Mouse (Mus musculus) heart, postnatal 14 days (tissue): ENCODE results near the gene Elovl3. TPM values are rescaled to one million over a fixed set of nuclear protein-coding genes. Genes with fewer than 3 reads are reported as not detected.
"Not testable (repeated sequence)": the region's sequence is repeated elsewhere in the genome, so short reads cannot be mapped to it uniquely, and the experiment has no call there.

Experiments
- DNase-seq, 2 experiments: peaks; one replicate each; pipeline ENCODE4 v3.0.0; 2021 to 2022
- intact Hi-C: fragments of 180-260 bp; cut with DNase I; formaldehyde crosslinking; loops from one replicate; pipeline ENCODE4 v1.15.1; 2025
- long read RNA-seq, 2 experiments: library from polyadenylated mRNA; stranded (forward); transcript quantifications; one replicate each; pipeline ENCODE4 v2.0.0; 2021
- total RNA-seq, 2 experiments: library from RNA; stranded (reverse); gene quantifications; 2 replicates each; pipeline ENCODE4 v1.2.3; 2021

The Elovl3 gene
- under 1 TPM in 1 of 2 experiments, not detected in 1; 0.67 TPM for total RNA-seq
- long read RNA-seq, experiment 1, result 0 reads
- long read RNA-seq, experiment 2, result 0 reads

GRCm38 (mm10) chr19:46131694-46132525 lies at the start of gene Elovl3:
Gene Elovl3, plus strand, starts transcription at chr19:46131897.
- intact Hi-C loops, result no loop called here
- DNase-seq, result peak; percentile 28 to 37

DNA sequence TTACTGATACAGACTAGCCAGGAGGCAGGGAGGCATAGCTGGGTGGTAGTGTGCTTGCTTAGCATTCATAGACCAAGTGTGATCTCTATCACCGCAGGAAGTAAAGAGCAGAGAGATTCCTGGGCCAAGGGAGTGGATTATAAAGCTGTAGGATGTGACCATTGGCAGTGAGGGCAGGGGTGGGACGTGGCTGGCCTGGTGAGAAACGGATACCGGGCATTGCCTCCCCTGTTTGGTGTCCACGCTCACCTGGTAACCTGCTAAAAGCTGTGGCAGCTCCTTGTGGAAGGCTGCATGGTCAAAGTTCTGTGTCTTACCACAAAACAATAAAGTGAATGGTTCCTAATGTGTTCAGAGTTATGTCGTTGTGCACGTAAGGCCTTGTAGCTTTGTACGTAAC lies 46.5 kb upstream of the Elovl3 start:
- no peak for DNase-seq
- intact Hi-C loops, result loop anchor here (5.0 kb wide), 1 partner anchor 167 kb away; no protein-coding TSS in a partner anchor

GRCm38 (mm10) chr19:46086337-46086736 lies 45.4 kb upstream of the Elovl3 start:
- intact Hi-C loops, result loop anchor here (5.0 kb wide), 1 partner anchor 166 kb away; no protein-coding TSS in a partner anchor

DNA sequence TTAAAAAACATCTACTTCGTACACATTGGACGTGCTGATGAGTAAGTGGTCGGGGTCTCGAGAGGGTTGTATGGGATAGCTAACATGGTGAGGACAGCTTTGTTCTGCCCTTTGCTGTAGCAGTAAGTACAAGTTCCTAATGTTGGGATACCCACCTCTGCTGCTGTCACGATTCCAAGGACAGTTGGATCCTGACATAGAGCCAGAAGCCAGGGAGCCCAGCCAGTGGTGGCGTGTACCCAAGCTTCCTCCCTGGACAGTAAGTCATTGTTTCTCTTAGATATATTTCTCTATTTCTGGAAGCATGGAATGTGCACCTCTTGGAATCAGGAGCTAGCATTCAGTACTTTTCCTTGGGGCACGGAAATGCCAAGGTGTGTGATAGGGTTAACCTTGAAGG lies 43.8 kb upstream of the Elovl3 start:
- intact Hi-C loops, result loop anchor here (5.0 kb wide), 1 partner anchor 164 kb away; no protein-coding TSS in a partner anchor
- DNase-seq, result peak; percentile 58 to 66

More at GRCm38 (mm10) chr19:46086337-46086736, 45.4 kb upstream of the Elovl3 start:
- peak; percentile 49 to 70 for DNase-seq

- DNase-seq, result no peak
- intact Hi-C loops, result no loop called here
Observed at GRCm38 (mm10) chr19:46091641-46092040, 40.1 kb upstream of the Elovl3 start.

DNA sequence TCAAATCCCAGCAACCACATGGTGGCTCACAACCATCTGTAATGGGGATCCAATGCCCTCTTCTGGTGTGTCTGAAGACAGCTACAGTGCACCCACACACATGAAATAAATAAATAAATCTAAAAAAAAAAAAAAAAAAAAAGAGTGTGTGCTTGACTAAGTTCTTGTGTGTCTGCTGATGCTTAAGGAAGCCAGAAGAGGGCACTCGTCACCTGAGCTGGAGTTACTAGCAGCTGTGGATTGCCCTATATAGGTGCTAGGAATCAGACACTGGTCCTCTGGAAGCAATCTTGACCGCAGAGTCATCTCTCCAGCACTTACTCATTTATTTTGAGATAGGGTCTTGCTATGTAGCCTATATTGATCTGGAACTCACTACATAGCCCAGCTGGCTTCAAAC lies 37.6 kb upstream of the Elovl3 start:
- intact Hi-C loops, result no loop called here
- no peak for DNase-seq

- intact Hi-C loops, result no loop called here
- DNase-seq, result no peak
Observed at GRCm38 (mm10) chr19:46095291-46095690, 36.4 kb upstream of the Elovl3 start.

- DNase-seq, result no peak
- intact Hi-C loops, result no loop called here
Observed at GRCm38 (mm10) chr19:46096396-46096795, 35.3 kb upstream of the Elovl3 start.

DNA sequence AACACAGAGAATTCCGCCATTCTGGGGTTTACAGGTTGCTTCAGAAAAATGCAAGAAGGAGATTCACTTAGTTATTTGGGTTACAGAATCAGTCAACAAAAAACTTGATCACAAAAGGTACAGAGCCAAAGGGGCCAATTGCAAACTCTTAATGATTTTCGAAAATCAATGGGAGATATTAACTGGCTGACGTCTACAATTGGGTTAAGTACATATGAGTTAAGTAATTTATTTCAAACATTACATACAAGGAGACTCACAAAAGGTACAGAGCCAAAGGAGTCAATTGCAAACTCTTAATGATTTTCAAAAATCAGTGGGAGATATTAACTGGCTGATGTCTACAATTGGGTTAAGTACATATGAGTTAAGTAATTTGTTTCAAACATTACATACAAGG lies 32.1 kb upstream of the Elovl3 start:
- intact Hi-C loops, result no loop called here
- no peak for DNase-seq

DNA sequence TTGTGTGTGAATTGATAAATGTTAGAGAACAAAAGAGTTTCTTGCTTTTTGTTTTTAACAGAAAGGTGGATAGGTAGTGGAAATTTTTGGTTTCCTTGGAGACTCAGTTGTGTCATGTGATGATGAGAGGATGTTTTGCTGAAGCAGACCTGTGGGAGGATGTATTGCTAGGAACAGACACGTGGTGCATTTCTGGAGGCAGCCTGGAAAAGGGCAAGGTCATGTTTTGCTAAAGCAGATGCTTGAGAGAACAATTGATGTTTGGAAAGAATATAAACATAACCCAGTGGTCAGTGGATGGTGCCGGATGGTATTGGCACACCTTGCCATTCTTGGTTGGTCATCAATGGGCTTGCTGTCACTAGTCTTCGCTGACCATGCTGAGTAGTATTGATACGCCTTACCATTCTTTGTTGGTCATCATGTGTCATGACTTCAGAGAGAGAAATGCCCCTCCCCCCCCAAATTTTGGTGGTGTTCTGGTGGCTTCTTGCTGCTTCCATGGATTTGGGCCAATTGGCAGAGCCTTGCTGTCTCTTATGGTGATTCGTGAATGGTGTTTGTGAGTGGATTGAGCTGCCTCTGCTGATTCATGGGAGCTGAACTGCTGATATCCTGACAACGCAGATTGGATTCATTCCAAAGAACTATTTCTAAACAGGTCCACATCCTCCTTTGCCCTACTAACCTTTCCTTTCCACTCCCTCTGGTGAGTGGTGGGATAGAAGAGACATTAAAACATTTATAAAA lies 28.1 kb upstream of the Elovl3 start:
- intact Hi-C loops, result no loop called here
- DNase-seq, result no peak

- no peak for DNase-seq
- intact Hi-C loops, result no loop called here
Observed at GRCm38 (mm10) chr19:46104187-46104557, 27.5 kb upstream of the Elovl3 start.

GRCm38 (mm10) chr19:46110214-46110613 lies 21.5 kb upstream of the Elovl3 start:
- intact Hi-C loops, result no loop called here
- DNase-seq, result no peak

DNA sequence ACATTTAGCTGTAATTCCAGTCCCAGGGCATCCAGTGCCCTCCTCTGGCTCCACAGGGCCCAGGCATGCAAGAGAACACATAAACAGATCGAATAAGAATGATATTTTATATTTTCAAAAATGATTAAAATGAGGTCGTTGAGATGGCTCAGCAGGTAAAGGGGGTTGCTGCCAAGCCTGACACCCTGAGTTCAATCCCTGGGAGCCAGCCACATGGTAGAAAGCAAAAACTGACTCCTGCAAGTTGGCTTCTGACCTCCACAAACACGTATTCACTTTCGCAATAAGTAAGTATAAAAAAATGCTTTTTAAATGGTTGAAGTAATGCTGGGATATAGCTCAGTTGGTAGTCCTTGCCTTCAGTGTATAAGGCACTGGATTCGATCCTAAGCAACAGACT lies 20.9 kb upstream of the Elovl3 start:
- intact Hi-C loops, result no loop called here
- no peak for DNase-seq

DNA sequence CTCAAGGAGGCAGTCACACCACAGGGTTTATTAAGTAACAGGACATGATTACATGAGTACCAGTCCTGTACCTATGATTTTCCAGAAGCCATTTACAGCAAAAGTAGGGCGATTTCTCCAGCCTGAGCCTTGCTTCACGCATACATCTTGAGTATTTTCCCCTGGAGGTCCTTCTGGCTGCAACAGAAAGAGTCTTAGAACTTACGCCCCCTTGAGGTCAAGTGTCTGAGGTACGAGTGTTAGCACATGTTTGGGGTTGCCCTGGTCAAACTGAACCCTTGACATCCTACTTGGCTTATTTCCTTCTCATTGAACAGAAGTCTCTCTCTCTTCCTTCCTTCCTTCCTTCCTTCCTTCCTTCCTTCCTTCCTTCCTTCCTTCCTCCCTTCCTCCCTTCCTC lies 17.1 kb upstream of the Elovl3 start:
- no peak for DNase-seq
- intact Hi-C loops, result no loop called here

- intact Hi-C loops, result no loop called here
- DNase-seq, result no peak
Observed at GRCm38 (mm10) chr19:46119458-46119857, 12.2 kb upstream of the Elovl3 start.

GRCm38 (mm10) chr19:46120872-46121271 lies 10.8 kb upstream of the Elovl3 start:
- DNase-seq, result no peak
- intact Hi-C loops, result no loop called here

DNA sequence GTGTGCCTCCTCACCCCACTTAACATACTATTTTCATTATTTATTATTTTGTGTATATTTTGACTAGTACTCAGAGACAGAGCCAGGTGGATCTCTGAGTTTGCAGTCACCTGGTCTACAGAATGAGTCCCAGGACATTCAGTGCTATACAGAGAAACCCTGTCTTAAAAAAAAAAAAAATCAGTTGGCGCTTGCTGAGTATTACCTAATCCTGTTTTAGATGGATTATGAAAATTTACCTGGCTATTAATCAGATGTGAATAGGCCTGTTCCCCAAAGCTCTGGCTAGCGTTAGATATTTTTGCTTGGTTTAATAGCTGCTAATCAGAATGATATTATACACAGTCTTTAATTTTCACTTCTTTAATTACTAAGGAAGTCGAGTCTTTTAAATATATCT lies 7.8 kb upstream of the Elovl3 start:
- intact Hi-C loops, result no loop called here
- DNase-seq, result no peak

GRCm38 (mm10) chr19:46124651-46125050 lies 7.0 kb upstream of the Elovl3 start:
- intact Hi-C loops, result no loop called here
- DNase-seq, result no peak

DNA sequence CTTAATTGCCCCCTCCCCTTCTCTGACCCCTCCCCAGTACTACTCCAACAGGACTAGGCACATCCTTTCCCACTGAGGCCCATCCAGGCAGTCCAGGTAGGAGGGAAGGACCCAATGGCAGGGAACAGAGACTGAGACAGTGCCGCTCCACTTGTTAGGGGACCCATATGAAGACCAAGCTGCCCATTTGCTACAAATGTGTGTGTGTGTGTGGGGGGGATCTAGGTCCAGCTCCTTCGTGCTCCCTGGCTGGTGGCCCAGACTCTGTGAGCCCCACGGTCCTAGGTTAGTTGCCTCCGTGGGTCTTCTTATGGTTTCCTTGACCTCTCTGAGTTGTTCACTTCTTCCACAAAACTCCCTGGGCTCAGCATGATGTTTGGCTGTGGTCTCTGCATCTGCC lies 5.4 kb upstream of the Elovl3 start:
- no peak for DNase-seq
- intact Hi-C loops, result no loop called here

DNA sequence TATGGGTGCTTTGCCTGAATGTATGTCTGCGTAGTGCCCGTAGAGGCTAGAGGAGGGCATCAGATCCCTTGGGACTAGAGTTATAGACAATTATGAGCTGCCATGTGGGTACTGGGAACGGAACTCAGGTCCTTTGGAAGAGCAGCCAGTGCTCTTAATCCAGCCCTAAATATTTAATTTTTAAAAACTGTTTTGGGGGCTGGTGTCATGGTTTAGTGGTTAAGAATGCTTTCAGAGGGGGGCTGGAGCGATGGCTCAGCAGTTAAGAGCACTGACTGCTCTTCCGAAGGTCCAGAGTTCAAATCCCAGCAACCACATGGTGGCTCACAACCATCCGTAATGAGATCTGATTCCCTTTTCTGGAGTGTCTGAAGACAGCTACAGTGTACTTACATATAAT lies 2.0 kb upstream of the Elovl3 start:
- intact Hi-C loops, DNase-seq: not testable (repeated sequence)

GRCm38 (mm10) chr19:46131283-46131682 lies 414 bp upstream of the Elovl3 start:
- DNase-seq, result no peak
- intact Hi-C loops, result no loop called here

- intact Hi-C loops, result no loop called here
Observed at GRCm38 (mm10) chr19:46132577-46132976, 880 bp downstream of the Elovl3 start.

More at GRCm38 (mm10) chr19:46132577-46132976, 880 bp downstream of the Elovl3 start:
- DNase-seq, result no peak
